ENCODE assay signal across 17 mouse cellular contexts in genomic region chr19:23129908-23130307, GRCm38 (mm10).
"Had no signal": no experiment of that assay in that cellular context is flagged by ENCODE, and none has a peak within 500 bp of the region (broad histone marks: within the 10 kb centered on the region; RNA-seq: fewer than 3 reads in every experiment).

No protein-coding gene starts in this region.

- H3K4me3 ChIP-seq: layer of hippocampus, adult 2 months; limb, embryonic 13.5 days; neural tube, embryonic 13.5 days; stomach, embryonic 15.5 days had no signal

- H3K9me3 ChIP-seq: neural tube, embryonic 13.5 days; stomach, embryonic 15.5 days had no signal

- H3K36me3 ChIP-seq: limb, embryonic 13.5 days; neural tube, embryonic 13.5 days; stomach, embryonic 15.5 days had no signal

- H3K27ac ChIP-seq: layer of hippocampus, adult 2 months; limb, embryonic 13.5 days; neural tube, embryonic 13.5 days; stomach, embryonic 15.5 days had no signal

- H3K4me2 ChIP-seq: limb, embryonic 13.5 days; midbrain, embryonic 11.5 days; neural tube, embryonic 13.5 days; stomach, embryonic 15.5 days had no signal

- DNase-seq: kidney, adult 11 months; kidney, adult 9 months; kidney, postnatal 10 days; kidney, postnatal 4 days; left cerebral cortex, postnatal 4 days; lung, adult 18-20 months; lung, postnatal 36 days; right cerebral cortex, postnatal 14 days; thymus, adult 2 months; thymus, postnatal 36 days had no signal

- ATAC-seq: lung, postnatal 0 days; midbrain, embryonic 16.5 days had no signal

- H3K9ac ChIP-seq: limb, embryonic 13.5 days; neural tube, embryonic 13.5 days; stomach, embryonic 15.5 days had no signal
